Mouse (Mus musculus) ES-E14 (cell line): Measurements from ENCODE around the gene Chst11. TPM values are rescaled to one million over a fixed set of nuclear protein-coding genes. Genes with fewer than 3 reads are reported as not detected.

ENCODE experiments used
- DNase-seq: peaks from one replicate; pipeline ENCODE4 v3.0.0-alpha.2; 2013; ENCODE audit warnings: low read depth, low spot score
- H3K27ac ChIP-seq: 2 replicates; pipeline ENCODE4 v1.5.1; 2012; ENCODE audit warnings: low read depth, mild to moderate bottlenecking, low read length, moderate library complexity, mixed read lengths; ENCODE audit not compliant: poor library complexity, insufficient read depth, severe bottlenecking
- H3K36me3 ChIP-seq: 2 replicates; pipeline ENCODE4 v1.6.1; 2012; ENCODE audit warnings: mild to moderate bottlenecking, low read length, moderate library complexity, mixed read lengths; ENCODE audit not compliant: control insufficient read depth, poor library complexity, insufficient read depth, severe bottlenecking
- H3K4me1 ChIP-seq, 2 experiments: fragments of 150-350 bp in 1 of 2; sonication (generic) in 1 of 2; 2 replicates each; pipeline ENCODE4 v1.6.1; 2012; ENCODE audit warnings: low read length in 2 of 2, mild to moderate bottlenecking in 1 of 2, mixed read lengths in 1 of 2; ENCODE audit not compliant: control insufficient read depth in 2 of 2, insufficient read depth in 2 of 2, poor library complexity in 1 of 2
- H3K4me3 ChIP-seq, 2 experiments: fragments of 150-350 bp in 1 of 2; sonication (generic) in 1 of 2; 2 replicates each; pipeline ENCODE4 v1.5.1; 2012; ENCODE audit warnings: low read length in 2 of 2, low read depth in 1 of 2, mild to moderate bottlenecking in 1 of 2, mixed read lengths in 1 of 2; ENCODE audit not compliant: insufficient read depth in 1 of 2, poor library complexity in 1 of 2, severe bottlenecking in 1 of 2
- H3K9ac ChIP-seq: 2 replicates; pipeline ENCODE4 v1.6.1; 2012; ENCODE audit warnings: low read depth, mild to moderate bottlenecking, low read length, mixed read lengths; ENCODE audit not compliant: poor library complexity, insufficient read depth, severe bottlenecking
- H3K9me3 ChIP-seq: fragments of 150-350 bp; sonication (generic); 2 replicates; pipeline ENCODE4 v1.6.1; 2012; ENCODE audit warnings: low read depth, mild to moderate bottlenecking, low read length; ENCODE audit not compliant: control insufficient read depth, insufficient read depth
- CHD2 ChIP-seq: IDR thresholded peaks from 2 replicates; pipeline ENCODE4 v1.6.1; 2014; ENCODE audit warnings: mild to moderate bottlenecking, low read depth, low read length, inconsistent platforms
- HCFC1 ChIP-seq: IDR thresholded peaks from 2 replicates; pipeline ENCODE4 v1.6.1; 2012; ENCODE audit warnings: low read length, inconsistent platforms, borderline replicate concordance; ENCODE audit not compliant: insufficient read depth
- MAFK ChIP-seq: IDR thresholded peaks from 2 replicates; pipeline ENCODE4 v1.6.1; 2014; ENCODE audit warnings: mild to moderate bottlenecking, low read depth, low read length, inconsistent platforms; ENCODE audit not compliant: insufficient read depth
- ZC3H11A ChIP-seq: IDR thresholded peaks from 2 replicates; pipeline ENCODE4 v1.6.1; 2012; ENCODE audit warnings: low read depth, mild to moderate bottlenecking, inconsistent platforms, low read length, borderline replicate concordance
- ZNF384 ChIP-seq: IDR thresholded peaks from 2 replicates; pipeline ENCODE4 v1.6.1; 2012; ENCODE audit warnings: low read depth, low read length, inconsistent platforms
- in situ Hi-C, 2 experiments: fragments of 600-800 bp; cut with MboI; formaldehyde crosslinking; loops; one replicate each; pipeline ENCODE4 v1.15.1; 2025; ENCODE audit warnings: low sequenced_read_pairs in 2 of 2, inconsistent platforms in 1 of 2; ENCODE audit not compliant: unreplicated experiment in 2 of 2
- total RNA-seq: library from RNA; depleted of rRNA; stranded (reverse); fragments of 300-350 nt; gene quantifications from 2 replicates; pipeline ENCODE4 v1.2.3, GENCODE M21; 2012

Chst11 gene
- total RNA-seq, 1 experiment, result 8.6 TPM

DNA sequence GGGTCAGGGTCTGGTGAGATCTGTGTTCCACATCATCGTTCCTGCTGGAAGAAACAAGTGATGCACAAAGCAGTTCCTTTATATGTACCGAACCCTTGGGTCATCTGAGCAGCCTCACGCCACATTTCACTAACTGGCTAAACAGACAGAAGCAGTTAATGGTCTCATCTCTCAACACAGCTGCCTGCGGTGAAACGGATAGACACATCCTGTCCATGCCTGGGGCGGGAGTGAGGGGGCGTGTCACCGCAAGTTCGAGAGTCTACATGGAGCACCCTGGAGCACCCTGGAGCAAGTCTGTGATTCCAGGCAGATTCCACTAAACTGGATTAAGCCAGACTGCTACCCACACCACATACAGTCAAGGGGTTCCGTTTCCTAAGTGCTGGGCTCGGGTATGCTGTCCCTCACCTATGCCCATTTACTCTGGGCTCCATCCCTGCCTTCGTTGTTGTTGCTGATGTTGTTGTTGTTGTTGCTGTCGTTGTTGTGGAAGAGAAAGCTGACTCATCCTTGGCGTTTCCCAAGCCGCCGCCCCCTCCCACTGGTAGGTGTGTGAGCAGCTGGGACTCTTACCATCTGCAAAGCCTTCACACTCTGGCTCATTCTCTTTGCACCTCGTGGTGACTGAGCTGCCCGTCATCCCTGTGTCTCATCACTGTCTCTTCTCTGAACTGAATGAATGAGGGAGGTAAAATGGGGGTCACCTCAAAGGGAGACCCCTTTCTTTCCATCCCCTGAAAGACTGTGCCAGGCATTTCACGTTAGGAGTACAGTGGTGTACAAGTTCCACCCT lies 86.7 kb downstream of the Chst11 start:
- Histone ChIP-seq H3K9ac (no peak overlapping the region), H3K4me1 (no peaks in the 10 kb centered on the region; a peak in 1 of 4 replicates), H3K9me3 (no peaks in the 10 kb centered on the region), H3K27ac (no peak overlapping the region), H3K4me3 (no peak overlapping the region), H3K36me3 (no peaks in the 10 kb centered on the region)
- in situ Hi-C loops, result no loop called here
- DNase-seq, result no peak
- TF ChIP-seq ZC3H11A, result no peak
- TF ChIP-seq HCFC1, result no peak
- no peak for TF ChIP-seq CHD2
- TF ChIP-seq MAFK, result no peak
- TF ChIP-seq ZNF384, result no peak

DNA sequence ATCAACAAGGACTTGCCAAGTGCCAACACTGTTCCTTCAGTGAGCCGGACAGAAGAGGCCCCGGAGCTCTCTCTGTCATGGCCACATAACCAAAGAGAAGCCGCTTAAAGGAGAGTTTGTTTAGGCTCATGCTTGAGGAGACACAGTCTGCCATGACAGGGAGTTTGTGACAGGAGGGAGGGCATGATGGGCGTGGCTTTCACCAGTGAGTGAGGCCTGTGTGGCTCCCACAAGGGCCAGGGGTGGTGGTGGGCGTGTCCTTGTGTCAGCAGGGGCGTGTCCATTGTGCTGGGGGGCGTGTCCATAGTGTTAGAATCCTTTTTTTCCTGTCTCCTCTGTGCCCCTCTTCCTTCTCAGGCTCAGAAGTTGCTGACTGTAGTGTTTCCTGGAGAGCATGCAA lies 87.8 kb downstream of the Chst11 start:
- in situ Hi-C loops, result no loop called here
- TF ChIP-seq ZNF384 (no peak), MAFK (no peak), HCFC1 (no peak), ZC3H11A (no peak), CHD2 (no peak)
- H3K9ac ChIP-seq, result no peak overlapping the region
- H3K4me1 ChIP-seq, result no peaks in the 10 kb centered on the region; a peak in 1 of 4 replicates
- no peak overlapping the region for H3K4me3 ChIP-seq
- H3K36me3 ChIP-seq, result no peaks in the 10 kb centered on the region
- H3K9me3 ChIP-seq, result no peaks in the 10 kb centered on the region
- H3K27ac ChIP-seq, result no peak overlapping the region
- DNase-seq, result peak; percentile 21

DNA sequence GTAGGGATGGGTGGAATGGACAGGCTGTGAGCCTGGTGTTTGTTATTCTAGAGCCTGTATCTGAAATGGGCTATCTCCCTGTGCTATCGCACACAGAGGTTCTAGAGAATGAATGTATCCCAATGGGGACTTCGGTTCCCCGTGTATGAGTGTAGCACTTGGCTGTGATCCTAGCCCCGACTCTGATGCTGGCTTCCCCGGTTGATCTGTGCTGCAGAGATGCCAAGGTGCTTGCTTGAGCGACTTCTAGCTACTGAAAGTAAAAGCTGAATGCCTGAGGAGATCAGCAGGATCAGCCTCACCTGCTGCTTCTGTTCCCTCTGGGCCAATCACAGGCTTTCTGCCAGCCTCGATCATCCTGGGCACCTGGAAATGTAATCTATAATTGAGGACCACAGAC lies 91.5 kb downstream of the Chst11 start:
- in situ Hi-C loops, result no loop called here
- Histone ChIP-seq H3K4me3 (no peak overlapping the region), H3K27ac (no peak overlapping the region), H3K36me3 (no peaks in the 10 kb centered on the region), H3K4me1 (no peaks in the 10 kb centered on the region), H3K9me3 (no peaks in the 10 kb centered on the region), H3K9ac (no peak overlapping the region)
- TF ChIP-seq ZNF384, result no peak
- no peak for TF ChIP-seq MAFK
- DNase-seq, result no peak

DNA sequence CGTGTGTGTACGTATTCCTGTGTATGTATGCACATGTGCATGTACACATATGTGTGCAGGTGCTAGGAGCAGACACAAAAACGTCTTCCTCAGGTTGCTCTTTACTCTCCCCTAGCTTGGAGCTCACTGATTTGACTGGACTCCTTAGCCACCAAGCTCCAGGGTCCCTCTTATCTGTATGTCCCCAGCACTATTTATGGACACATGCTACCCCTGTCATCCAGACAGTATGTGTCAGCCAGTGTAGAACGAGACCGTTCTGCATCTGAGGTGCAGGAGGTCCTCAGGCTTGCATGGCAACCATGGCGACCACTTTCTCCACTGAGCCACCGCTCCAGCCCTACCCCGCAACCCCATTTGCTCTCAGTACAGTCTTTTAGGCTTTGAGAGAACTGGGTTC lies 93.4 kb downstream of the Chst11 start:
- H3K4me1 ChIP-seq, result no peaks in the 10 kb centered on the region
- H3K27ac ChIP-seq, result no peak overlapping the region
- DNase-seq, result no peak
- in situ Hi-C loops, result no loop called here
- no peak overlapping the region for H3K9ac ChIP-seq
- no peaks in the 10 kb centered on the region for H3K9me3 ChIP-seq
- H3K4me3 ChIP-seq, result no peak overlapping the region
- no peak for TF ChIP-seq ZC3H11A
- no peak for TF ChIP-seq CHD2
- no peaks in the 10 kb centered on the region for H3K36me3 ChIP-seq

DNA sequence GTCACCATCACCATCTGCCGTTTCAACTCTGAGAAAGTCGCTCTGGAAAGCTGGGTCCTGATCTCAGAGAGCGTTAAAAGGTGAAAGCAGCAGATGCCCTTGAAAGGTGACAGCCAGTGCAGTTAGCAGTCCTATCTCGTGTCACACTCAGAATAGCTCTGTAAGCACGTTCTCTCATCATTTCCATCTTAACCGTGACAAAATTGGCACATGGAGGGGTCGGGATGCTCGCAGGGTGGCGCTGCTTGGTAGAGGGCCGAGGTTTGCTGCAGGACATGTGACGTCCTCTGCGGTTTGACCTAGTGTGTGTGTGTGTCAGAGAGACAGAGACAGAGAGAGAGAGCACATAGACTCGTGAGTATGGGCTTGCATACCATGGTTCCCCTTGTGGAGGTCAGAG lies 94.5 kb downstream of the Chst11 start:
- no peak overlapping the region for H3K9ac ChIP-seq
- no peaks in the 10 kb centered on the region for H3K4me1 ChIP-seq
- TF ChIP-seq ZNF384, result no peak
- no peak for TF ChIP-seq MAFK
- TF ChIP-seq CHD2, result no peak
- no peak for TF ChIP-seq HCFC1
- TF ChIP-seq ZC3H11A, result no peak
- H3K36me3 ChIP-seq, result no peaks in the 10 kb centered on the region
- no peak overlapping the region for H3K27ac ChIP-seq
- no peak for DNase-seq
- in situ Hi-C loops, result no loop called here
- no peak overlapping the region for H3K4me3 ChIP-seq
- no peaks in the 10 kb centered on the region for H3K9me3 ChIP-seq
